Mouse (Mus musculus) hindbrain, embryonic 11.5 days (tissue): ENCODE data around the gene Sos1. TPM values are rescaled to one million over a fixed set of nuclear protein-coding genes. Genes with fewer than 3 reads are reported as not detected.

ENCODE experiments used
- ATAC-seq: fragments of 200-750 bp; cut with Nextera tagmentation; 2 replicates; pipeline ENCODE4 v1.8.0; 2017; ENCODE audit warnings: mild to moderate bottlenecking, moderate TSS enrichment, moderate library complexity; ENCODE audit not compliant: low FRiP score
- DNase-seq: peaks from one replicate; pipeline ENCODE4 v3.0.0-alpha.2; 2015; ENCODE audit warnings: low spot score
- H3K27ac ChIP-seq: fragments of 300-500 bp; sonication (generic); 2 replicates; pipeline ENCODE4 v1.5.1; 2014; ENCODE audit warnings: mild to moderate bottlenecking, low read depth, low read length
- H3K27me3 ChIP-seq: fragments of 300-500 bp; sonication (generic); 2 replicates; pipeline ENCODE4 v1.6.1; 2014; ENCODE audit warnings: mild to moderate bottlenecking, low read length, moderate library complexity, mixed read lengths; ENCODE audit not compliant: control insufficient read depth, insufficient read depth
- H3K36me3 ChIP-seq: fragments of 300-500 bp; sonication (generic); 2 replicates; pipeline ENCODE4 v1.6.1; 2014; ENCODE audit warnings: mild to moderate bottlenecking, low read length, moderate library complexity, mixed read lengths; ENCODE audit not compliant: control insufficient read depth, insufficient read depth
- H3K4me1 ChIP-seq: fragments of 300-500 bp; sonication (generic); replicated peaks from 2 replicates; pipeline ENCODE4 v1.6.1; 2014; ENCODE audit warnings: low read length, mixed read lengths; ENCODE audit not compliant: control insufficient read depth, insufficient read depth
- H3K4me2 ChIP-seq: fragments of 300-500 bp; sonication (generic); replicated peaks from 2 replicates; pipeline ENCODE4 v1.6.1; 2014; ENCODE audit warnings: mild to moderate bottlenecking, low read depth, low read length
- H3K4me3 ChIP-seq: fragments of 300-500 bp; sonication (generic); 2 replicates; pipeline ENCODE4 v1.5.1; 2014; ENCODE audit warnings: low read depth, low read length
- H3K9ac ChIP-seq: fragments of 300-500 bp; sonication (generic); 2 replicates; pipeline ENCODE4 v1.6.1; 2014; ENCODE audit warnings: low read depth, low read length
- H3K9me3 ChIP-seq: fragments of 300-500 bp; sonication (generic); 2 replicates; pipeline ENCODE4 v1.6.1; 2016; ENCODE audit warnings: low read length; ENCODE audit not compliant: control insufficient read depth
- WGBS: fragments of 180-500 bp; shearing (Covaris S2); extraction: QIAGEN DNeasy Blood & Tissue Kit; methylation state at CpG from one replicate; pipeline ENCODE4 v1.1.7; 2014; 5-methylcytosine and 5-hydroxymethylcytosine counted together
- polyA plus RNA-seq: library from polyadenylated mRNA; unstranded; fragments of >200 nt; fragmentation: Nextera tagmentation; extraction: Ambion mirVana; gene quantifications from 2 replicates; pipeline ENCODE4 v1.2.1, GENCODE M21; 2014

Sos1 gene
- polyA plus RNA-seq, 1 experiment from 2014 or later = 11.5 TPM

DNA sequence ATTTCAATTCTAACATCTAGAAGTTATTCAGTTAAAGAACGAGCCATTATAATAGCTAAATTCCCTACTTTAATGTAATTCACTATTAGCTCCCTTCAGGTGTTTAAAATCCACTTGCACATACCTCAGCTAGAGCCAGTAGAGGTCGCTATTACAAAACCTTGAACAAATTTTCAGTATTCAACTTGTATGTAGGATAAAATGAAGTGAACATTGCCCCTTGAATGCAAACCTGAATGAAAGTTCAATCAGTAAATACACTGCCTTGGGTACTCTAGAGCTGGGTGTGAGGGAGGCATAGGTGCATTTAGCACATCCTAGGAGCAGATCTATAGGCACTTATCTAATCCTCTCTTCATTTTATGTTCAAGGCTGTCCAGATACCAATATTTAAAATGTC is 24.6 kb downstream of the Sos1 start:
- H3K9ac ChIP-seq = no peak overlapping the region
- ATAC-seq (no peak), DNase-seq (peak; percentile 56)
- no peak overlapping the region for H3K4me3 ChIP-seq
- WGBS = 38% methylated on average over 2 of the region's 2 CpGs
- no peaks in the 10 kb centered on the region for H3K4me1 ChIP-seq
- H3K36me3 ChIP-seq = no peaks in the 10 kb centered on the region
- H3K27ac ChIP-seq = no peak overlapping the region
- no peak overlapping the region for H3K4me2 ChIP-seq
- H3K27me3 ChIP-seq = no peaks in the 10 kb centered on the region
- no peaks in the 10 kb centered on the region for H3K9me3 ChIP-seq

DNA sequence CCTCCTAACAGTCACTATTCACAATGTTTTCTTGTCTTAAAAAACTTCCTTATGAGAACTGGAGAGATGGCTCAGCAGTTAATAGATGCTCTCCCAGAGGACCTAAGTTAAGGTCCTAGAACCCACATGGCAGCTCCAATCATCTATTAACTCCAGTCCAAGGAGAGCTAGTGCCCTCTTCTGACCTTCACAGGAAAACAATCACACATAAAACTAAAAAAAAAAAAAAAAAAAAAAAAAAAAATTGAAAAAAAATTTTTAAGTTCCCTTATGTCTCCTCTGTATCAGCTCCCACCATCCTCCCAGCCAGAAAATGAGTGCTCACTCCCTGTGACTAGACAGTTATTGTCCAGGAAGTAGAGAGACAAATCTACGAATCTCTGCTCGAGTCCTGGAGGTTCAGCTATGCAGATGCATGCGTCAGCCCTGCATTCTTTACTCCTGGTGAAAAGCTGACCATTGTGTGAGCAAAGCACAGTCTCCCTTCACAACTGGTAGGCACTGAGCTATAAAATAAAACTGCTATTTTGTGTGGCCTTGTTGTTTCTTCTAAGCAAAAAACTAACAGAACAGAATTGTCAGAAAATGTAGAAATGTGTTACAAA is 29.7 kb downstream of the Sos1 start:
- DNase-seq (no peak), ATAC-seq (no peak)
- WGBS = 53% methylated on average over 3 of the region's 3 CpGs
- H3K27me3 ChIP-seq = no peaks in the 10 kb centered on the region
- no peak overlapping the region for H3K4me3 ChIP-seq
- no peak overlapping the region for H3K9ac ChIP-seq
- H3K36me3 ChIP-seq = peaks cover 3% of the 10 kb centered on the region; the same call in 1 of the 2 replicates
- no peak overlapping the region for H3K4me2 ChIP-seq
- no peaks in the 10 kb centered on the region for H3K4me1 ChIP-seq
- no peak overlapping the region for H3K27ac ChIP-seq
- no peaks in the 10 kb centered on the region for H3K9me3 ChIP-seq

DNA sequence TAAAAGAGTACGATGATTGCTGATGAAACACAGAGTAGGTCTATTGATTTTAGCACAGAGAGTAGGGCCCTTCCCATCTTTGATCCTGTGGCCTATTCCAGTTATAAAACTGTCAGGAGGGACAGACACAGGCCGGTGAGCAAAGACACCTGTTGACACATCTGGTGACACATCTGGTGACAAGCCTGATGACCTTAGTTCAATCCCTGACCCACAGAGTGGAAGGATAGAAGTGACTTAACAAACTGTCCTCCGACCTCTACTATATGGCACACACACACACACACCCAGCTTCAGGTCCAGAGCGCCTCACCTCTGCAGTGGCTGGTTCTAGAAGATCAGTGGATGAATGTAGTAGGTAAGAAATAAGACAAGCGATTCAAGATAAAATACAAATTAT is 33.8 kb downstream of the Sos1 start:
- no peaks in the 10 kb centered on the region for H3K4me1 ChIP-seq
- DNase-seq (no peak), ATAC-seq (no peak)
- no peak overlapping the region for H3K4me3 ChIP-seq
- H3K4me2 ChIP-seq = no peak overlapping the region
- no peak overlapping the region for H3K9ac ChIP-seq
- 93% methylated on average over 5 of the region's 5 CpGs for WGBS
- H3K9me3 ChIP-seq = no peaks in the 10 kb centered on the region
- H3K27ac ChIP-seq = no peak overlapping the region
- no peaks in the 10 kb centered on the region for H3K27me3 ChIP-seq
- H3K36me3 ChIP-seq = peaks cover 8% of the 10 kb centered on the region

DNA sequence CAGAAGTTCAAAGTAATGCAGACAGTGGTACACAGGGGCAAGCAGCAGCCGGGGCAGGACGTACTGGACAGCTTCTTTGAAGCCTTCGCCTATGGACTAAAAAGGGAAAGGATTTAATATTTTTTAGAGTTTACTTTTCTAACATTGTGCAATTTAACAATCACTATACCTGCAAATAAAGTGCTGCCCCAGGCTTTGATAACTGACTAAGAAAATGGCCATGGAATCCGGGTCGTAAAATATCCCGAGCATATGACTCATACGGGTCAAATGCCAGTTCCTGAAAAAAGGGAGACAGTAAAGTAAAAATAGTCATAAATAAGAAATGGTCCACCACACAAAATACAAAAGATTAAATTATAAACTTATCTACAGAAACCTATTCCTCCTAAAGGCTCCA is 34.8 kb downstream of the Sos1 start:
- Histone ChIP-seq H3K9me3 (no peaks in the 10 kb centered on the region), H3K27me3 (no peaks in the 10 kb centered on the region), H3K4me3 (no peak overlapping the region), H3K9ac (no peak overlapping the region), H3K27ac (no peak overlapping the region), H3K36me3 (peaks cover 8% of the 10 kb centered on the region), H3K4me1 (no peaks in the 10 kb centered on the region), H3K4me2 (no peak overlapping the region)
- ATAC-seq (no peak), DNase-seq (no peak)
- WGBS = 93% methylated on average over 7 of the region's 7 CpGs

- DNase-seq = no peak
- WGBS = 89% methylated on average over 5 of the region's 5 CpGs
- Histone ChIP-seq H3K27me3 (no peaks in the 10 kb centered on the region), H3K36me3 (0 out of 2 replicates have a peak, but pooled peaks cover 2% of the 10 kb centered on the region), H3K4me3 (no peak overlapping the region), H3K27ac (no peak overlapping the region), H3K9ac (no peak overlapping the region), H3K4me2 (no peak overlapping the region), H3K9me3 (no peaks in the 10 kb centered on the region), H3K4me1 (no peaks in the 10 kb centered on the region)
- ATAC-seq = no peak
Measured at GRCm38 (mm10) chr17:80435680-80436079, 44.6 kb downstream of the Sos1 start.

DNA sequence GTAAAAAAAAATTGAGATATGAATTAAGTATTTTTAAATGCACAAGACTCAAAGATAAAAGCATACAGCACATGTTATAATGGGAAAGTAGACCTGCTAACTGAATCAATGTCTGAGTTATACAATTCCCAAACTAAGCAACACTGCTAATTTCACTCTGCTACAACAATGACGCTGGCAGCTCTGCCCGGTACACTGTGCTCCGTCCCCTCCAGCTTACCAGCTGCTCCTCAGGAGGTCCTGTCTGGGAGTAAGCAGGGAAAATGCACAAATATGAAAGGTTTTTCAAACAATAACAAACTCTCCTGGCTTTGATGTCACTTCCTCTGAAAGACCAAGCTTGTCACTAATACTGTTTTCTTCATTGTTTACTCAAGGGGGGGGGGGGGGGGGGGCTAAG is 45.8 kb downstream of the Sos1 start:
- 0 out of 2 replicates have a peak, but pooled peaks cover 2% of the 10 kb centered on the region for H3K36me3 ChIP-seq
- H3K27ac ChIP-seq = no peak overlapping the region
- 97% methylated on average over 3 of the region's 3 CpGs for WGBS

DNA sequence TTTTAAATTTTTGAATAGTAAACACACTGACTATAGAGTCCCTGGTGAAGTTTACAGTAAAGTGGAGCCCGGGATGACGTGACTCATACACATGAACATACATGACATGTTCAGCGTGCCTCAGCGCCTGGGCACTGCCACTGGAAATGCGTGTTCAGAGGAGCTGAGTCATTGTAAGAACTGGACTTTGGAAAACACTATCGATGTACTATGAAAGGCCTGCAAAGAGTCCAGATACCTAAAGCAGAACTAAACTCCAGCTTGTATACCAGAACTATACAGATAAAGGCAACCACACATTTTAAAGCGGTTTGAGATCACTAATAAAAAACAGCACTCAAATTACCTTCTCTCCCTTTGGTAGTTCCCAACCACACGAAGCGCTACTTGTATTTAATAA is 48.3 kb downstream of the Sos1 start:
- H3K4me2 ChIP-seq = no peak overlapping the region
- H3K36me3 ChIP-seq = 0 out of 2 replicates have a peak, but pooled peaks cover 2% of the 10 kb centered on the region
- H3K9ac ChIP-seq = no peak overlapping the region
- no peaks in the 10 kb centered on the region for H3K9me3 ChIP-seq
- ATAC-seq (no peak), DNase-seq (no peak)
- no peaks in the 10 kb centered on the region for H3K27me3 ChIP-seq
- 96% methylated on average over 9 of the region's 9 CpGs for WGBS
- H3K4me3 ChIP-seq = no peak overlapping the region
- no peak overlapping the region for H3K27ac ChIP-seq
- H3K4me1 ChIP-seq = no peaks in the 10 kb centered on the region

More for the DNA sequence above, 45.8 kb downstream of the Sos1 start:
- Histone ChIP-seq H3K9me3 (no peaks in the 10 kb centered on the region), H3K9ac (no peak overlapping the region), H3K4me1 (no peaks in the 10 kb centered on the region), H3K4me2 (no peak overlapping the region), H3K4me3 (no peak overlapping the region), H3K27me3 (no peaks in the 10 kb centered on the region)
- DNase-seq (no peak), ATAC-seq (no peak)

- WGBS = 73% methylated on average over 2 of the region's 2 CpGs
- Histone ChIP-seq H3K4me1 (no peaks in the 10 kb centered on the region), H3K9me3 (no peaks in the 10 kb centered on the region), H3K4me2 (no peak overlapping the region), H3K27ac (no peak overlapping the region), H3K9ac (no peak overlapping the region), H3K4me3 (no peak overlapping the region), H3K36me3 (peaks cover under 1% of the 10 kb centered on the region), H3K27me3 (no peaks in the 10 kb centered on the region)
- ATAC-seq (no peak), DNase-seq (no peak)
Measured at GRCm38 (mm10) chr17:80427966-80428365, 52.3 kb downstream of the Sos1 start.

DNA sequence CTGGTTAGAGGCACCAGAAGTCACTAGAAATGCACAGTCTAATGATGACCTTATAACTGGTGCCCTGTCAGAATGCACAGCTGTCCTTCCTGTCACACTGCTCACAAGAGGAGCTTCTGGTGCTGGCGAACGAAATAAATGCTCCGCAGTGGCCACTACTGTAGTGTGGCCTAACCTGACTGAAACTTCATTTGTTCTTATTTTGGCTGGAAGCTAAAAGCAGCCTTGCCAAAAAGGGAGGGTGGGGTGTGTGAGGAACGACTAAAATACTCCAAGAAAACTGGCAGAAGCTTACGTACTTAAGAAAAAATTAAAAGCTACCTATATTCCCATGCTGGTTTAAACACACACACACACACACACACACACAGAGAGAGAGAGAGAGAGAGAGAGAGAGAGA is 53.4 kb downstream of the Sos1 start:
- WGBS = 86% methylated on average over 5 of the region's 5 CpGs
- ATAC-seq = no peak

More for the DNA sequence above, 53.4 kb downstream of the Sos1 start:
- H3K9me3 ChIP-seq = no peaks in the 10 kb centered on the region
- H3K27me3 ChIP-seq = no peaks in the 10 kb centered on the region
- no peak overlapping the region for H3K4me3 ChIP-seq
- no peak overlapping the region for H3K27ac ChIP-seq
- DNase-seq = no peak
- H3K9ac ChIP-seq = no peak overlapping the region
- no peaks in the 10 kb centered on the region for H3K4me1 ChIP-seq
- peaks cover 7% of the 10 kb centered on the region for H3K36me3 ChIP-seq
- no peak overlapping the region for H3K4me2 ChIP-seq
